Mouse (Mus musculus) erythroblast, embryonic 14.5 days (primary cell): Measurements from ENCODE around the gene B3gnt6. TPM values are rescaled to one million over a fixed set of nuclear protein-coding genes. Genes with fewer than 3 reads are reported as not detected.

Experiments used
- H3K27me3 ChIP-seq: 2 replicates; pipeline ENCODE4 v1.6.1; 2012; ENCODE audit warnings: inconsistent platforms; ENCODE audit not compliant: control insufficient read depth
- H3K36me3 ChIP-seq: 2 replicates; pipeline ENCODE4 v1.6.1; 2012; ENCODE audit warnings: mild to moderate bottlenecking, inconsistent platforms; ENCODE audit not compliant: control insufficient read depth
- H3K4me1 ChIP-seq: 2 replicates; pipeline ENCODE4 v1.6.1; 2012; ENCODE audit warnings: inconsistent platforms; ENCODE audit not compliant: control insufficient read depth
- H3K4me3 ChIP-seq: replicated peaks from 2 replicates; pipeline ENCODE3; 2012; ENCODE audit warnings: moderate library complexity, mild to moderate bottlenecking, inconsistent platforms
- H3K9me3 ChIP-seq: 2 replicates; pipeline ENCODE4 v1.6.1; 2012; ENCODE audit warnings: low read length, inconsistent platforms, mixed read lengths; ENCODE audit not compliant: control insufficient read depth
- GATA1 ChIP-seq: IDR thresholded peaks from 2 replicates; pipeline ENCODE4 v1.6.1; 2012; ENCODE audit warnings: low read length, inconsistent platforms, mixed read lengths
- TAL1 ChIP-seq: IDR thresholded peaks from 3 replicates; pipeline ENCODE4 v1.6.1; 2012; ENCODE audit warnings: low read length, inconsistent platforms, mixed read lengths
- polyA plus RNA-seq: library from polyadenylated mRNA; stranded (reverse); fragments of >175 nt; gene quantifications from 2 replicates; pipeline ENCODE4 v1.2.3, GENCODE M21; 2012

B3gnt6 gene
- polyA plus RNA-seq, 1 experiment: not detected

GRCm38 (mm10) chr7:98156280-98156665, 43.0 kb downstream of the B3gnt6 start:
- peaks cover 74% of the 10 kb centered on the region for H3K4me1 ChIP-seq
- no peaks in the 10 kb centered on the region for H3K9me3 ChIP-seq
- no peak for TF ChIP-seq TAL1
- TF ChIP-seq GATA1: no peak
- H3K36me3 ChIP-seq: peaks cover 96% of the 10 kb centered on the region
- H3K27me3 ChIP-seq: no peaks in the 10 kb centered on the region
- no peak overlapping the region for H3K4me3 ChIP-seq

- H3K4me1 ChIP-seq: peaks cover 69% of the 10 kb centered on the region
- no peak for TF ChIP-seq GATA1
- no peak for TF ChIP-seq TAL1
- H3K27me3 ChIP-seq: no peaks in the 10 kb centered on the region
- no peak overlapping the region for H3K4me3 ChIP-seq
- no peaks in the 10 kb centered on the region for H3K9me3 ChIP-seq
- peaks cover 95% of the 10 kb centered on the region for H3K36me3 ChIP-seq
Observed at GRCm38 (mm10) chr7:98155546-98156279, 43.6 kb downstream of the B3gnt6 start.

GRCm38 (mm10) chr7:98153892-98154291, 45.4 kb downstream of the B3gnt6 start:
- Histone ChIP-seq H3K36me3 (peaks cover 95% of the 10 kb centered on the region), H3K27me3 (no peaks in the 10 kb centered on the region), H3K9me3 (no peaks in the 10 kb centered on the region), H3K4me1 (peaks cover 58% of the 10 kb centered on the region), H3K4me3 (no peak overlapping the region)
- TF ChIP-seq GATA1 (no peak), TAL1 (no peak)

GRCm38 (mm10) chr7:98153345-98153744, 45.9 kb downstream of the B3gnt6 start:
- Histone ChIP-seq H3K9me3 (no peaks in the 10 kb centered on the region), H3K36me3 (peaks cover 93% of the 10 kb centered on the region), H3K4me3 (no peak overlapping the region), H3K27me3 (no peaks in the 10 kb centered on the region), H3K4me1 (peaks cover 52% of the 10 kb centered on the region)
- no peak for TF ChIP-seq TAL1
- TF ChIP-seq GATA1: no peak

- no peak for TF ChIP-seq GATA1
- no peak for TF ChIP-seq TAL1
- no peaks in the 10 kb centered on the region for H3K27me3 ChIP-seq
- no peak overlapping the region for H3K4me3 ChIP-seq
- H3K9me3 ChIP-seq: no peaks in the 10 kb centered on the region
- H3K36me3 ChIP-seq: peaks cover 93% of the 10 kb centered on the region
- H3K4me1 ChIP-seq: peaks cover 43% of the 10 kb centered on the region
Observed at GRCm38 (mm10) chr7:98152400-98152799, 46.9 kb downstream of the B3gnt6 start.

GRCm38 (mm10) chr7:98150525-98150924, 48.8 kb downstream of the B3gnt6 start:
- Histone ChIP-seq H3K36me3 (peaks cover 94% of the 10 kb centered on the region), H3K9me3 (no peaks in the 10 kb centered on the region), H3K4me1 (peaks cover 31% of the 10 kb centered on the region), H3K27me3 (no peaks in the 10 kb centered on the region), H3K4me3 (no peak overlapping the region)
- TF ChIP-seq GATA1: no peak
- TF ChIP-seq TAL1: no peak

GRCm38 (mm10) chr7:98149802-98150201, 49.5 kb downstream of the B3gnt6 start:
- Histone ChIP-seq H3K4me1 (peaks cover 30% of the 10 kb centered on the region), H3K36me3 (peaks cover 94% of the 10 kb centered on the region), H3K27me3 (no peaks in the 10 kb centered on the region), H3K4me3 (no peak overlapping the region), H3K9me3 (no peaks in the 10 kb centered on the region)
- no peak for TF ChIP-seq GATA1
- TF ChIP-seq TAL1: no peak

GRCm38 (mm10) chr7:98148721-98149407, 50.4 kb downstream of the B3gnt6 start:
- peaks cover 94% of the 10 kb centered on the region for H3K36me3 ChIP-seq

GRCm38 (mm10) chr7:98147766-98148165, 51.5 kb downstream of the B3gnt6 start:
- Histone ChIP-seq H3K4me1 (peaks cover 30% of the 10 kb centered on the region), H3K27me3 (no peaks in the 10 kb centered on the region), H3K4me3 (no peak overlapping the region), H3K9me3 (no peaks in the 10 kb centered on the region), H3K36me3 (peaks cover 98% of the 10 kb centered on the region)
- TF ChIP-seq GATA1: no peak
- no peak for TF ChIP-seq TAL1

More at GRCm38 (mm10) chr7:98148721-98149407, 50.4 kb downstream of the B3gnt6 start:
- TF ChIP-seq GATA1 (no peak), TAL1 (no peak)
- no peaks in the 10 kb centered on the region for H3K9me3 ChIP-seq
- no peaks in the 10 kb centered on the region for H3K27me3 ChIP-seq
- peaks cover 26% of the 10 kb centered on the region for H3K4me1 ChIP-seq
- H3K4me3 ChIP-seq: no peak overlapping the region
